Mouse (Mus musculus): ENCODE measurements around the gene Psmb11. TPM values are rescaled to one million over a fixed set of nuclear protein-coding genes. Genes with fewer than 3 reads are reported as not detected.
A peak's percentile ranks its signal among the peaks of the same experiment; 100 is the strongest.
"Not testable (repeated sequence)": the region's sequence is repeated elsewhere in the genome, so short reads cannot be mapped to it uniquely, and the experiment has no call there.

Gene Psmb11
- total RNA-seq, 4 experiments from 2014 or later = not detected

- DNase-seq (ENCODE audit: low spot score in 2 of 2) = peak; percentile 95 to 96
These were observed 18.1 kb upstream of the Psmb11 start for GRCm38 (mm10) chr14:54603038-54603654.

GRCm38 (mm10) chr14:54603686-54604085, 17.5 kb upstream of the Psmb11 start:
- no peak for DNase-seq (ENCODE audit: low spot score in 2 of 2)

DNA sequence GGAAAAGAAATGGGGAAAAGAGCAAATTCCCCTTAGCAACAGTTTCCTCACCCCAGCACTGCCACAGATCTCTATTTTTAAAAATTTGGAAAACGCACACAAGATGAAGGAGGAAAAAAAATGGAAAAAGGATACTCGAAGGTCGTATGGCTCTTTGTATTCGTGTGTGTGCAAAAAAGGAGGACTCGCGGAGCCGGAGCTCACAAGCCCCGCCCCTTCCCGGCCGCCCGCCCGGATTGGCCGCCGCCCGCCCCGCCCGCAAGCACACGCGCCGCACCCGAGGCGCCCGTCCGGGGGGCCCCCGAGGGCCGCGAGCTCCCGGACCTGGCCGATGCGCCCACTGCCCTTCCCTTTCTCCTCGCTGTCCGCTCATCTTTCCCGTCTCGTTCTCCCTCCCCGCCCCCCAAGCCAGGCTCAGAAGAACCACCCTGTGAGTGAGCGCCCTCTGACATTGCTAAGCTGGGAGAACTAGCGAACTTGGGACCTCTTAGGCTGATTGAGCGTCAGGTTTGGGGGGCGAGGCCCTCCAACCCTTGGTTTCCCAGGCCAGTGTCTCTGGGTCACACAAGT, 15.4 kb upstream of the Psmb11 start, which contains the start of gene 4931414P19Rik:
TSS of gene 4931414P19Rik (minus strand) at position 242 of the 570 bp plus-strand sequence.
- DNase-seq (ENCODE audit: low spot score in 2 of 2) = peak; percentile 59 to 66

DNA sequence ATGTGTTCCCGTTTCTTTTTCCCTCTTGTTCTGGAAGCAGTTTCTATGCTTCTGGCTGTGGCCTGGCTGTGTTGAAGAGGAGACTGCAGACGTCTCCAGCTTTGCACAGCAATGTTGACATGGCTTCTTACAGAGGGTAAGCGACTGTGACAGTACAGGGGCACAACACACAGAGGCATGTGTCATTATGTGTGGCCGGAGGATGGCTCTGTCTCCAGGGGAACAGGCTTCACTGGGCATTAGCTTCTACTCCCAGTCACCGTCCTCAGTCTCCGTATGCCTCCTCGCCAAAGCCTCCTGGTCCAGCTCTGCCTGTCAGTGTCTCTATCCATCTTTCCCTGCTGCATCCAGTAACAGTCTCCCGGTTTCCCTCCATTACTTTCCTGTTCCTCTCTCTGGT, 14.0 kb upstream of the Psmb11 start:
- DNase-seq (ENCODE audit: low spot score in 2 of 2) = no peak

GRCm38 (mm10) chr14:54609245-54609644, 12.0 kb upstream of the Psmb11 start:
- DNase-seq (ENCODE audit: low spot score in 2 of 2) = no peak

- no peak for DNase-seq (ENCODE audit: low spot score in 2 of 2)
These were observed 11.3 kb upstream of the Psmb11 start for GRCm38 (mm10) chr14:54609962-54610361.

- no peak for DNase-seq (ENCODE audit: low spot score in 2 of 2)
These were observed 10.6 kb upstream of the Psmb11 start for GRCm38 (mm10) chr14:54610648-54611047.

DNA sequence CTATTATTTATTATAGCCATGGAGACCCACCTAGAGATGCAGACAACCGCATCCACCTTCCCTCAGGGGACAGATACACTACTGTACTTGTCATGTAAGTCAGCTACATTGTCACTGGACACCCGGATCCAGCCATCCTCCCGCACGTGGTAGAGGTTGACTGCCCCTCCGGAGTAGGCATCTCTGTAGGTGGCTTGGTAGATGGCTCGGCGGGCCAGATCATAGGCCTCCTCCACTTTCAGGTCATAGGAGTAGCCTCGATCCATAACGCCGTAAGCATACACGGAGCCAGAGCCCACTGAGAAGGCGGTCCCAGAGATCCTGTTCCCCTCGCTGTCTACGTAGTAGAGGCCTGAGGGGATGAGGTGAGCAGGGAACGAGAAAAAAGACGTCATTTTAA, 7.1 kb upstream of the Psmb11 start:
- not testable (repeated sequence) for DNase-seq (ENCODE audit: low spot score in 2 of 2)

DNA sequence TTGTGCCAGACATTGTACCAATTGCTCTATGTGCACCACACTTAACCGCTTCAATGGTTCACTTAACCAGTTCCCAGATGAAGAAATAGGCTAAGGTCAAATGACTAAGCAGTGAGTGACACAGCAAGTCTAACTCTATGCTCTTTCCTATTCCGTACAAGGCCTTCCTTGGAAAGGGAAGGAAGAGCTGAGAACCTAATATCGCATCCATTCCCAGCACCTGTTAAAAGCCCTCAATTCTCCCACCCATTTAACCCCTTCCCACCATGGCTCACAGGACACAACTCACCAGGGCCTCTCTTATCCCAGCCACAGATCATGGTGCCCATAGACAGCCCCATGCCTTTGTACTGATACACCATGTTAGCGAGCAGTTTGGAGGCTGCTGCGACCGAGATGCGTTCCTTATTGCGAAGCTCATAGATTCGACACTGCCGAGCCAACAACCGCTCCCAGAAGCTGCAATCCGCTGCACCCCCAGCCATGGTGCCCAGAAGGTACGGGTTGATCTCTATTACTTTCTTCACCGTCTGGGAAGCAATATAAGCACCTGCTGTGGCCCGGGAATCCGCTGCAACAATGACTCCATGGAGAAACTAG, 4.9 kb upstream of the Psmb11 start:
- no peak for DNase-seq (ENCODE audit: low spot score in 2 of 2)

GRCm38 (mm10) chr14:54617152-54617896, 3.9 kb upstream of the Psmb11 start:
- no peak for DNase-seq (ENCODE audit: low spot score in 2 of 2)

DNA sequence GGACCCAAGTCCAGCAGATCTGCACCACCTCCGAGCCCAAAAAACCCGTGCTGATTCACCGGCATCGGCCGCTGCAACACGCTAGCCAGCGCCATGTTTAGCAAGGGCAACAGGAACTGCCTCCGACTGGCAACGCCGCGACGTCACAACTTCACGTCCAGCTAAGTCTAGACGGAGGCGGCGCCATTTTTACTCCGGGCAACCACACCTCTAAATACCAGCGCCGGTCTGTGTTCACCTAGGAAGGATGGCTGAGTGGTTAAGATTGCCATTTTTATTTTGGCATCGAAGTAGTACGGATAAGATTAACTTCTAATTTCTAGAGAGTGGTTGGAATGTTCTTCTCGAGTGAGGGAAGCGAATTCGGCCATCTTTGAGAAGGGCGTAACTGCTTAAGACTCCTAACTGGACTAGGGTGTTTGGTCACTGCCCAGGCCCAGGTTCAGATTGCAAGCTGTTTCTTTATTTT, 3.3 kb upstream of the Psmb11 start, which contains the start of gene Psmb5:
TSS of gene Psmb5 (minus strand) at position 126 of the 469 bp plus-strand sequence.
- DNase-seq (ENCODE audit: low spot score in 2 of 2) = peak; percentile 83 to 87

DNA sequence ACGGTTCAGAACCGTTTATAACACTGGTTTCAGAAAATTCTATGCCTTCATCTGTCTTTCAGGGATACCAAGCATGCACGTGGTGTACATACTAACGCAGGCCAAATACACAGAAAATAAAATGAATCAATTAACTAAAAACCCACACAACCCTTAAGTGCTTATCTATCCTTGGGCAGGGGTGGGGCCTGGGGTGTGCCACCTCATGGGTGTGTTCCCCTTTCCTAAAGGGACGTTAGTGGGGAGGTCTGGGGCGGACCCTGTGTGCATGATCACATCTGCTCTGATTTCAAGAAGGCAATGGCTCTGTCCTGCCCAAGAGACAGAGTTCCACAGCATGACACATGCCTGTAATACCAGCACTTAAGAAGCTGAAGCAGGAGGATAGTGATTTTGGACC, 2.1 kb downstream of the Psmb11 start:
- no peak for DNase-seq (ENCODE audit: low spot score in 2 of 2)

- no peak for DNase-seq (ENCODE audit: low spot score in 2 of 2)
These were observed 3.7 kb downstream of the Psmb11 start for GRCm38 (mm10) chr14:54624976-54625375.

GRCm38 (mm10) chr14:54628103-54628502, 6.9 kb downstream of the Psmb11 start:
- no peak for DNase-seq (ENCODE audit: low spot score in 2 of 2)

GRCm38 (mm10) chr14:54629797-54630196, 8.6 kb downstream of the Psmb11 start:
- DNase-seq (ENCODE audit: low spot score in 2 of 2) = no peak

DNA sequence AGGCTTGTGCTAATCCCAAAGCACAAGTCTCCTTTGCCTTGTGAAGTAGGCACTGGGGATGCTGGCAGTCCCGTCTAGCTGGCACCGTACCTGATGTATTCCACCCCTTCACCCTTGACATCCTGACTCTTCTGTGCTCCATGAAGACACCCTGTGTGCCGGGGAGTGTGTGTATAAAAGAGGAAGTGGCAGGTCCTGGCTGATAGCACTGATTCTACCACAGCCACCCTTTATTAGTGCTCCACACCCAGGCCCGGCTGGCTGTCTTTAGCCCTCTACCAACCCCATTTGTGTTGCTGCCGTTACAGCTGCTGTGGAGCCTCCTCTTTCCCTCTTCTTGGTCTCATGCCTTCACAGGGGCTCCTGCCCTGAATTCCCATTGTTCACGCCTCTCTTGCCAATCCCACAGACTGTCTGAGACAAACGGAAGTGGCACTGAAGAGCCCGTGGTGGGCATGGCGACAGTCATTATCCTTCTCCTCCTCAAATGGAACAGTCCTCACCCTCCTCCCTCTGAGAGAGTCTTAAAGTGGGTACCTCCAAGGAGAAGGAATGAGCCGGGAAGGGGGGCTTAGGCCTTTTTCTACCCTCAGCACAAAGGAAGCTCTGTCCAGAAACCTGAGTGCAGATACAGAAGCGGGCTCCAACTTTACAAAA, 9.5 kb downstream of the Psmb11 start:
- no peak for DNase-seq (ENCODE audit: low spot score in 2 of 2)

DNA sequence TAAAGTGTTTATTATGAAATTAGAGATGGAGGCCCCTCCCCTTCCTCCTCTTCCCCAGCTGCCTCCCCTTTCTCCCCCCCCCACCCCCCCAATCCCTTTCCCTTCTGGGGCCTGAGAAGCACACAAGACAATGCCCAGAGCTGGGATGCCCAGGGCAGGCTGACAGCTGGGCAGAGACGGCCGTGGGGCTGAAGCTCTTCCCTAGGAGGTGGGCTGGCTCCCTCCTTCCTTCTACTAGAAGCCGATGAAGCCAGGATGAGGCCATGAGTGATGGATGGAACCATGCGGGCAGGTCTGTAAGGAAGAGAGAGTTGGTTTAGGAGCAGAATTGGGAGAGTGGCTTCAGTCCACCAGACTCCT, 10.0 kb downstream of the Psmb11 start:
- no peak for DNase-seq (ENCODE audit: low spot score in 2 of 2)

DNA sequence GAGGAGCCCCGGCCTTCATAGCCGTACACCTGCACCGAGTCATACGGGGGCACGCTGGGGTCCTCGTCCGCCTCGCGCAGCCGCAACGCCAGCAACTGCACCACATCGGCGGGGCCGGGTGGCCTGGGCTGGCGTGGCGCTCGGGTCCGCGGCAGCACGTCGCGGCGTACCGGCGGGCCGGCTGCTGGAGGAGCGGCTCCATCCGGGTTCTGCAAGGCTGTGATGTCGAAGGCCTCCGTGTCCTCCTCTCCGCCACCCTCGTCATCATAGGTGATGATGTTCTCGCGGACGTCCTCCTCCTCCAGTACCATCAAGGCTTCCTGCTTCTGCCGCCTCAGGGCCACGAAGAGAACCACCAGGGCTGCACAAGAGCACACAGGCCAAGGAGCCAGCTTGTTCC, 11.0 kb downstream of the Psmb11 start:
- DNase-seq (ENCODE audit: low spot score in 2 of 2) = no peak

- DNase-seq (ENCODE audit: low spot score in 2 of 2) = no peak
These were observed 12.9 kb downstream of the Psmb11 start for GRCm38 (mm10) chr14:54634182-54634581.

DNA sequence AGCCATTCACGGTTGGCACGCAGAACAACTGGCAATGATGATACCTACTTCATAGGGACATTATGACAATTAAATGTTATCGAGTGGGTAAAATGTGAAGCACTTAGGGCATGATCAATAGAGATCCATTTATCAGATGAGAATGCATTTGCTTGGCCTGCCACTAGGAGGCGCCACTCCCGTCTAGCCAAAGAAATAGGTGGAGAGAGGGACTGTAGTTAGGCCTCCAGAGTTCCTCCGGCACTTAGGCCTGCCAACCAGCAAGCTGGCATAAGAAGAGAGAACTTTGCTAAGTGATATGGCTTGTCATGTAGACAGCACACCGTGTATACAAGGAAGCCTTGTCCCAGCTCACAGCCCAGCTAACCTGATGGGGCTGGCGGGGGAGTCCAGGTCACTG, 15.7 kb downstream of the Psmb11 start:
- no peak for DNase-seq (ENCODE audit: low spot score in 2 of 2)

DNA sequence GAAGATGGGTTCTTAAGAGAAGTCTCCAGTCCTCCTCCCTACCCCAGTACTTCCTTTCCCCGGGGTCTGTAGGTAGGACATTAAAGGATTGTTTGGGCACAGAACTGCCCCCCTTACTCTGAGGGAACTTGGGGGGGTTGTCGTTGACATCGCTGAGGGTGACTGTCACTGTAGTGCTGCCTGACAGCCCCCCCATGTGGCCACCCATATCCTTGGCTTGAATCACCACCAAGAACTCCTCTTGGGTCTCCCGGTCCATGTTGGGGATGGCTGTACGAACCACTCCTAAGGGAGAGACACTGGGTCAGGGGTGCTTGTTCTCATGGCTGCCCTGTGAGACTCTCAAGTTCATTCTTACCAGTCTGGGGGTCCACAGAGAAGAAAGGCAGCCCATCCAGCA, 17.0 kb downstream of the Psmb11 start:
- no peak for DNase-seq (ENCODE audit: low spot score in 2 of 2)

GRCm38 (mm10) chr14:54640121-54640520, 18.9 kb downstream of the Psmb11 start:
- no peak for DNase-seq (ENCODE audit: low spot score in 2 of 2)

Measured in gastrocnemius, adult 8-10 months (tissue).